Mouse (Mus musculus) c-Kit-positive CD71-positive TER-119-negative erythroid progenitor cells, embryonic 14.5 days (primary cell): ENCODE measurements around the gene Pth2r.
A peak's percentile ranks its signal among the peaks of the same experiment; 100 is the strongest.

ENCODE experiments used
- DNase-seq: peaks from one replicate; pipeline ENCODE4 v3.0.0-alpha.2; 2013; ENCODE audit warnings: low read depth

The Pth2r gene

GRCm38 (mm10) chr1:65281756-65282155 is at the start of gene Pth2r:
Gene Pth2r, plus strand, starts transcription at chr1:65282056.
- no peak for DNase-seq

- no peak for DNase-seq
Measured at GRCm38 (mm10) chr1:65237712-65238111, 44.1 kb upstream of the Pth2r start.

GRCm38 (mm10) chr1:65245637-65246036 is 36.2 kb upstream of the Pth2r start:
- DNase-seq = no peak

GRCm38 (mm10) chr1:65280461-65280860 is 1.4 kb upstream of the Pth2r start:
- DNase-seq = no peak

GRCm38 (mm10) chr1:65282766-65283165 is 910 bp downstream of the Pth2r start:
- peak; percentile 34 for DNase-seq

GRCm38 (mm10) chr1:65308476-65308875 is 26.6 kb downstream of the Pth2r start:
- DNase-seq = no peak

GRCm38 (mm10) chr1:65311214-65311933 is 29.5 kb downstream of the Pth2r start:
- DNase-seq = no peak

GRCm38 (mm10) chr1:65312118-65312517 is 30.3 kb downstream of the Pth2r start:
- DNase-seq = peak; percentile 14

GRCm38 (mm10) chr1:65312896-65313295 is 31.0 kb downstream of the Pth2r start:
- no peak for DNase-seq

GRCm38 (mm10) chr1:65314054-65315021 is 32.5 kb downstream of the Pth2r start:
- DNase-seq = no peak

- DNase-seq = no peak
Measured at GRCm38 (mm10) chr1:65315022-65315407, 33.2 kb downstream of the Pth2r start.

GRCm38 (mm10) chr1:65334026-65334425 is 52.2 kb downstream of the Pth2r start:
- no peak for DNase-seq

- DNase-seq = no peak
Measured at GRCm38 (mm10) chr1:65337768-65338167, 55.9 kb downstream of the Pth2r start.

- no peak for DNase-seq
Measured at GRCm38 (mm10) chr1:65340240-65340639, 58.4 kb downstream of the Pth2r start.

GRCm38 (mm10) chr1:65352979-65353378 is 71.1 kb downstream of the Pth2r start:
- no peak for DNase-seq

- no peak for DNase-seq
Measured at GRCm38 (mm10) chr1:65354153-65354552, 72.3 kb downstream of the Pth2r start.

GRCm38 (mm10) chr1:65388328-65388727 is 106.5 kb downstream of the Pth2r start:
- DNase-seq = no peak

GRCm38 (mm10) chr1:65389621-65390020 is 107.8 kb downstream of the Pth2r start:
- no peak for DNase-seq

GRCm38 (mm10) chr1:65407441-65407840 is 125.6 kb downstream of the Pth2r start:
- no peak for DNase-seq

- DNase-seq = no peak
Measured at GRCm38 (mm10) chr1:65420909-65421308, 139.1 kb downstream of the Pth2r start.

GRCm38 (mm10) chr1:65422501-65423010 is 140.7 kb downstream of the Pth2r start:
- no peak for DNase-seq
